Mouse (Mus musculus) left cerebral cortex, postnatal 10 days (tissue): ENCODE data around the gene Nkain4. TPM values are rescaled to one million over a fixed set of nuclear protein-coding genes. Genes with fewer than 3 reads are reported as not detected.
A peak's percentile ranks its signal among the peaks of the same experiment; 100 is the strongest.

Source experiments
- DNase-seq, 2 experiments: peaks; one replicate each; pipeline ENCODE4 v3.0.0; 2021 to 2022; ENCODE audit warnings: low spot score in 2 of 2, mixed read lengths in 1 of 2; ENCODE audit errors: extremely low spot score in 1 of 2
- intact Hi-C: fragments of 180-260 bp; cut with DNase I; formaldehyde crosslinking; loops from one replicate; pipeline ENCODE4 v1.15.1; 2025
- total RNA-seq, 2 experiments: library from RNA; stranded (reverse); gene quantifications; 2 replicates each; pipeline ENCODE4 v1.2.3; 2021

The Nkain4 gene
- total RNA-seq, 2 experiments from 2014 or later = 39.3 to 39.9 TPM

DNA sequence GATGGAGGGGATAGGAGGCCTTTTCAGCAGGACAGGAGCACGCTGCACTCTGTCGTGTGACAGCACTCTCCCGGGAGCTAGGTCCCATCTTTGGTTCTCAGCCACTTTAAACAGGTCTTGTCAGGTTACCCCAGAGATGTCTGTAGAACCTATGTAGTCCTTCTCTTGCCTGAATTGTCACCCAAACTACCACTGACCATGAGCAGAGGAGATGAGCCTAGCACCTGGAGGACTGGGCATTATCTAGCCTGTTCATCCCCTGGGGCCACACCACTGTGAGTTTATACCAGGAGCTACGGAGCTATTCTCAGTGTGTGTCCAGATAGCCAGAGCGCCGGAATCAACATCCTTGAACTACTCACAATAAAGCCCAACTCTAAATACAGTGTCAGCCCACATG is 56.6 kb downstream of the Nkain4 start:
- DNase-seq = no peak
- intact Hi-C loops = no loop called here

GRCm38 (mm10) chr2:180896819-180897625 is 57.5 kb downstream of the Nkain4 start:
- intact Hi-C loops = no loop called here
- DNase-seq = peak in 1 of 2 experiments; percentile 25

GRCm38 (mm10) chr2:180895837-180896525 is 58.5 kb downstream of the Nkain4 start:
- intact Hi-C loops = no loop called here
- DNase-seq = peak; percentile 29 to 54

GRCm38 (mm10) chr2:180895321-180895720 is 59.2 kb downstream of the Nkain4 start:
- DNase-seq = peak in 1 of 2 experiments; percentile 25
- intact Hi-C loops = no loop called here

GRCm38 (mm10) chr2:180894734-180895133 is 59.8 kb downstream of the Nkain4 start:
- peak; percentile 90 to 92 for DNase-seq
- intact Hi-C loops = loop anchor here (5.0 kb wide), 2 partner anchors 42 to 67 kb away; no protein-coding TSS in a partner anchor

- peak in 1 of 2 experiments; percentile 70 for DNase-seq
- intact Hi-C loops = loop anchor here (5.0 kb wide), 2 partner anchors 42 to 67 kb away; no protein-coding TSS in a partner anchor
Observed at GRCm38 (mm10) chr2:180894029-180894623, 60.4 kb downstream of the Nkain4 start.

DNA sequence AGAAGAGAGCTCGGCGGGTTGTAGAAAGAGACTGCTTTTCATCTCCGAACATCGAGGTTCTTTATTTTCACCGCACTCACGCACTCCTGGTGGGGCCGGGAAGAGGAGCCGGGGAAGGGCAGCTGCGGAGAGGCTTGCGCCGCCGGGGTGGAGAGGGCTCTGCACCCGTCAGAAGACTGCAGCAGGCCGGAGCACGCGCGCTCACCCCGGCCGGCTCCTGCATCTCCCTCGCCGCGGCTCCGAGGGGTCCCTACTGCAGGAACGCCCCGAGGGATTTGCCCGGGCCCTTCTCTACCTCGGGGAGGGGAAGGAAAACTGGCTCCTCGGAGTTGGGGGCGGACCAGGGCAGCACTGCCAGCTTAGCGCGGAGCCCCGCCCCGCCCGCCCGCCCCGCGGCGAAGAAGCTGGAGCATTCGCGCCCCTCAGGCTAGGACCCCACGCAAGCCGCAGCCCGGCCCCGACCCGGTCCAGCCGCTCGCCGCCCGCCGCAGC is 60.9 kb downstream of the Nkain4 start:
- intact Hi-C loops = loop anchor here (5.0 kb wide), 2 partner anchors 41 to 66 kb away; no protein-coding TSS in a partner anchor
- DNase-seq = peak; percentile 28 to 64

DNA sequence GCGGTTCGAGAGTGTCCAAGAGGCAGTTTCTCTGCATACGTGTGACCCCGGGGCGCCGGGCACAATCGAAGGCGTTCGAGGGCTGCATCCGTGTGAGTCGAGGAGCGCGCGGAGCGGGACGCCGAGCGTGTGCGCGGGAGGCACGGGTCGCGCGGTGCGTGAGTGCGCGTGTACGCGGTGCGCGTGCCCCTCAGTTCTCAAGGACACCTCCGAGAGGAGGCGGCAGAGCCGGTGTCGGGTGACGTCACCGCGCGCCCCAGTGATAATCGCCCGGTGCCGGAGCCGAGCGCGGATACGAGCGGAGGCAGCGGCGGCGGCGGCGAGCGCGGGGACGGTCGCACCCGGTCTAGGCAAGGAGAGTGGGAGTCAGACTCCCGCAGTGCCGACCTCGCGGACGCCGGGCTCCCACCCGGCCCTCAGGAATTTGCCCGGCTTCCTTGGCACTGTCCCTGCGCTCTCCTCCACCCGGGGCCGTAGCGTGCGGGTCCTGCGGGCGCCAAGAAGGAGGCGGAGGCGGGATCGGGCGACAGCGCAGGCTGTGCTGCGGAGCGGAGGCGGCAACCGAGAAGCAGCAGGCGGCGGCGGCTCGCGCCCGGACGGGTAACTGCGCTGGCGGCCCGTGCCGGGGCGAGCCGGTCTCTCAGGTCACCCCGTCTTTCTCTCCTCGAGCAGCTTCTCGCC is 61.5 kb downstream of the Nkain4 start:
- DNase-seq = peak; percentile 89 to 92
- intact Hi-C loops = loop anchor here (5.0 kb wide), 2 partner anchors 41 to 66 kb away; no protein-coding TSS in a partner anchor

DNA sequence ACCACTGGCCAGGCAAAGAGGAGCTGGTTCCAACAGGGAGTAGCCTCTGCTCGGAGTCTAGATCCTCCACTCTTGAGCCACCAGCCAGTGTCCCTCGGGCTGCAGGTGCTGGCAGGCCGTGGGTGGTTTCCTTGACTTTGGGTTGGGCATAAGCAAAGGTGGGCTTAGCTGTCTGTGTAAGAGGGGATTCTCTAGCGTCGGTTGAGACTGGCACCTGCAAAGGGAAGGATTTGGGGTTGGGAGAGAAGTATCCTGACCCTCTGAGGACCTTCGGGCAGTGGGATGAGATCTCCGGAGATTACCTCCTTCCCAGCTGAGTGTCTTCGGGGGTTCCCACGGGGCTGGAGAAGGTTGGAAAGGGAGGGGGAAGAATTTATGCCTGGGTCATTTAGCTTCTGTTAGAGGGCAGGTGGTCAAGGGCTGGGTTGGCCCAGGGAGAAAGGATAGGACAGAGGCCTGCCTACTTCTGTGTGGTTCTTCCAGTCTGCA is 62.6 kb downstream of the Nkain4 start:
- DNase-seq = no peak
- intact Hi-C loops = loop anchor here (5.0 kb wide), 2 partner anchors 40 to 65 kb away; no protein-coding TSS in a partner anchor

DNA sequence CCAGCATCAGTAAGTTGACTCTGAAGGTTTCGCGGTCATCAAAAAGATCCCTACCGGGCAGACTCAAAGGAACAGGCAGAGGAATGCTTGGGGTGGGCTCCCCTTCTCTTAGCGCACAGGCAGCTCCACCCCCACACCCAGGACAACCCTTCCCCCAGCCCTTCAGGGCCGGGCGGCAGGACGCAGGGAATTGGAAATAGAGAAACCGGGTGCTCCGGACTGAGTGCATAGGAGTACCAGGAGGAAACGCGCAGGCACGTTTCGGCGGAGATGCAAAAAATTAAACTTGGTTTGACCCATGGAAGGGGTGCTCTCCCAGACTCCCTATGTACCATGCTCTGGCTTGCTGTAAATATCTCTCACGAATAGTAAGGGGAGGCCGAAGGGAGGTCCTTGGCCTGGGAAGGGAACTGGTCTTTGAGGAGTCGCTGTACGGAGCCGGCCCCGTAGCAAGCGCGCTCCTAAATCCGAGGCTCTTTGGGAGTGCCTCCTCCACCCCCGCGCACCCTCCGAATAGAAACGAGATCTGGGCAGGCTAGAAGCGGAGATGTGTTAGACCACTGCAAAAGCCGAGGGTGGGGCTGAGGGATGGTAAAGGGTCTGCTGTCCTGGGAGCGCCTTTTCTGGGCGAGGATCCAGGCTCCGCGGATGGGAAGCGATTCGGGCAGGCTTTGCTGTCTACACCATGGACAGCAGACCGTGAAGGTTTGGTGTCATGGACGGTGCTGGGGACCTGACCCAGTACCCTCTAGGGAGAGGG is 63.2 kb downstream of the Nkain4 start:
- DNase-seq = peak; percentile 71 to 85
- intact Hi-C loops = loop anchor here (5.0 kb wide), 2 partner anchors 39 to 64 kb away; no protein-coding TSS in a partner anchor

- DNase-seq = peak in 1 of 2 experiments; percentile 52
- intact Hi-C loops = loop anchor here (5.0 kb wide), 2 partner anchors 38 to 63 kb away; no protein-coding TSS in a partner anchor
Observed at GRCm38 (mm10) chr2:180890422-180891074, 64.0 kb downstream of the Nkain4 start.

- DNase-seq = no peak
- intact Hi-C loops = loop anchor here (5.0 kb wide), 2 partner anchors 38 to 63 kb away; no protein-coding TSS in a partner anchor
Observed at GRCm38 (mm10) chr2:180889921-180890280, 64.6 kb downstream of the Nkain4 start.

DNA sequence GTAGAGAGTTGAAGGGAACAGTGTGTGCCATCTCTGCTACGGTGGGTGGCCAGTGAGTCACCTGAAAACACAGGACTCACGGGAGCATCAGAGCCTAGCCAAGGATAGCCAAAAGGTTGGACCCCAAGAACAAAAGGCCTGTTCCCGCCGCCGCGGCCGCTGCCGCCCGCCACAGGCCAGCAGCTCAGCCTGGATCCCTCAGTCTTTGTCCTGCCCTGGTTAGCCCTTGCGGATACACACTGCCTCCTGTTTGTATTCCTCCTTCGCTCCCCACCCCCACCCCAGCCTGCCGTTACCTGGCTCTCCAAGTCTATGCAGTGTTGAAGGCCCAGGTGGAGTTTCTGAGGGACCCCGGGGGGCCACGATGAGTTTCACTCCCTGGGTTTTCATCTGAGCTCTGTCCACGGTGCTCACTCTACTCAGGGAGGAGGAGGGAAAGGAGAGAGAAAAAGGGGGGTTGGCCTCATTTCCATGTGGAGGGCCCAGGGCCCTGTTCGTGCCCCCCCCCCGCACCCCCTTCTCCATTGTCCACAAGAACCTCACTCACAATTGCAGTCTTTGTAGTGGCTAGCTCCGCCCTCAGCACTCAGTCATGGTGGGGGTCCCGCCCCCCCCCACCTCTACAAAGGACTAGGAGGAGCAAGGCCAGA is 65.1 kb downstream of the Nkain4 start:
- DNase-seq = no peak
- intact Hi-C loops = no loop called here

- no peak for DNase-seq
- intact Hi-C loops = no loop called here
Observed at GRCm38 (mm10) chr2:180885270-180885669, 69.2 kb downstream of the Nkain4 start.
